31 mouse cellular contexts compared by ENCODE assay signal in genomic region chr11:6219967-6220366, GRCm38 (mm10). TPM values are rescaled to one million over a fixed set of nuclear protein-coding genes. Genes with fewer than 3 reads are reported as not detected.
DNase-seq lines count a peak whose midpoint lies in the region; ATAC-seq and TF ChIP-seq lines count a peak whose summit lies in the region.
"Had no signal": no experiment of that assay in that cellular context is flagged by ENCODE, and none has a peak within 500 bp of the region (broad histone marks: within the 10 kb centered on the region; RNA-seq: fewer than 3 reads in every experiment).

No protein-coding gene starts in this region.

- H3K27ac ChIP-seq in left cerebral cortex, adult 2 months = no peak overlapping the region
- H3K27ac ChIP-seq in intestine, embryonic 16.5 days (ENCODE audit: low read length) = no peak overlapping the region
- H3K27ac ChIP-seq: embryonic facial prominence, embryonic 10.5 days; embryonic facial prominence, embryonic 13.5 days; forebrain, embryonic 12.5 days; heart, embryonic 15.5 days; hindbrain, embryonic 10.5 days; hindbrain, embryonic 14.5 days had no signal

- no peaks in the 10 kb centered on the region for H3K9me3 ChIP-seq in intestine, embryonic 16.5 days (ENCODE audit: control insufficient read depth, low read length)
- H3K9me3 ChIP-seq: embryonic facial prominence, embryonic 10.5 days; embryonic facial prominence, embryonic 13.5 days; forebrain, embryonic 12.5 days; G1E; heart, embryonic 12.5 days; heart, embryonic 15.5 days; hindbrain, embryonic 10.5 days had no signal

- H3K4me2 ChIP-seq in intestine, embryonic 16.5 days (ENCODE audit: low read depth, low read length) = no peak overlapping the region
- H3K4me2 ChIP-seq: embryonic facial prominence, embryonic 13.5 days; forebrain, embryonic 12.5 days; heart, embryonic 12.5 days; heart, embryonic 15.5 days; hindbrain, embryonic 14.5 days had no signal

- no peak for TF ChIP-seq CTCF in left cerebral cortex, adult 2 months (IDR thresholded peaks at IDR 0.05)
- no peak for TF ChIP-seq CTCF in Patski (IDR thresholded peaks at IDR 0.05)

- H3K4me1 ChIP-seq in intestine, embryonic 16.5 days (ENCODE audit: control insufficient read depth, insufficient read depth, low read length) = no peaks in the 10 kb centered on the region
- H3K4me1 ChIP-seq: embryonic facial prominence, embryonic 10.5 days; embryonic facial prominence, embryonic 13.5 days; forebrain, embryonic 12.5 days; heart, embryonic 15.5 days; hindbrain, embryonic 10.5 days had no signal

- peaks cover 20% of the 10 kb centered on the region for H3K27me3 ChIP-seq in Patski
- H3K27me3 ChIP-seq in intestine, embryonic 16.5 days (replicated peaks; ENCODE audit: control insufficient read depth, insufficient read depth, low read length) = no peaks in the 10 kb centered on the region
- H3K27me3 ChIP-seq: embryonic facial prominence, embryonic 13.5 days had no signal

- POLR2A ChIA-PET in Patski (lab: Charles Lee) = no interaction called here

- ATAC-seq in frontal cortex, adult (ENCODE audit: low TSS enrichment) = peak; percentile 53
- peak; percentile 37 for ATAC-seq in Patski
- ATAC-seq in intestine, embryonic 16.5 days = no peak
- ATAC-seq: activated CD4-positive, CD25-positive, alpha-beta regulatory T cell, adult 4 months; forebrain, embryonic 16.5 days had no signal

- 89% methylated on average over 6 of the region's 6 CpGs for WGBS in intestine, embryonic 16.5 days

- CTCF ChIA-PET in Patski (lab: Charles Lee) = no interaction called here

- no peaks in the 10 kb centered on the region for H3K36me3 ChIP-seq in intestine, embryonic 16.5 days (ENCODE audit: control insufficient read depth, insufficient read depth, low read length)
- H3K36me3 ChIP-seq: embryonic facial prominence, embryonic 10.5 days; embryonic facial prominence, embryonic 13.5 days; forebrain, embryonic 12.5 days; G1E; heart, embryonic 12.5 days; heart, embryonic 15.5 days; hindbrain, embryonic 10.5 days had no signal

- no peak for DNase-seq in frontal cortex, postnatal 10 days (ENCODE audit: low spot score in 2 of 2)
- DNase-seq in left cerebral cortex, postnatal 4 days = peak; percentile 17
- no peak for DNase-seq in left cerebral cortex, adult 2 months (ENCODE audit: extremely low spot score in 1 of 2, low spot score in 2 of 2)
- DNase-seq in Patski (ENCODE audit: low read depth, low spot score) = no peak
- no peak for DNase-seq in layer of hippocampus, adult 11-12 months (ENCODE audit: low spot score)
- DNase-seq: adrenal gland, adult 8-10 months; adrenal gland, postnatal 25 days; B cell, adult 2 months; cerebellum, adult 18-20 months; cerebellum, adult 9-11 months; cerebellum, postnatal 36 days; embryo, embryonic 11 days; gastrocnemius, postnatal 25 days; heart, adult 18-20 months; heart, postnatal 10 days; heart, postnatal 36 days had no signal

- in situ Hi-C loops in Patski (cut with MboI; ENCODE audit: low pct_unique_long_range_greater_than_20kb) = no loop called here

- no peak overlapping the region for H3K9ac ChIP-seq in intestine, embryonic 16.5 days (ENCODE audit: low read depth, low read length)
- H3K9ac ChIP-seq: embryonic facial prominence, embryonic 13.5 days; forebrain, embryonic 12.5 days; heart, embryonic 12.5 days; heart, embryonic 15.5 days; hindbrain, embryonic 14.5 days had no signal

- H3K4me3 ChIP-seq in left cerebral cortex, adult 2 months = no peak overlapping the region
- no peak overlapping the region for H3K4me3 ChIP-seq in intestine, embryonic 16.5 days (ENCODE audit: low read length)
- H3K4me3 ChIP-seq: embryonic facial prominence, embryonic 10.5 days; embryonic facial prominence, embryonic 13.5 days; erythroblast, embryonic 14.5 days; forebrain, embryonic 12.5 days; heart, embryonic 12.5 days; heart, embryonic 15.5 days; hindbrain, embryonic 10.5 days had no signal

- intact Hi-C loops in left cerebral cortex, postnatal 4 days (cut with DNase I) = no loop called here
- intact Hi-C loops in left cerebral cortex, adult 2 months (cut with DNase I) = no loop called here

RNA-seq across cellular contexts. Expression of gene Npc1l1, which starts 10.0 kb away (rescaled TPM):
- under 1 TPM; 0.08 TPM for total RNA-seq in left cerebral cortex, postnatal 4 days (2021)
- 1 to 10 TPM in 1 of 2 experiments, under 1 TPM in 1; 0.77 to 1.0 TPM for total RNA-seq in left cerebral cortex, adult 2 months (2021)
- 0.24 TPM for polyA plus RNA-seq in Patski (2021)
- 26.5 and 43.4 TPM in 2 replicates for polyA plus RNA-seq in intestine, embryonic 16.5 days (2015; fragmentation: Nextera tagmentation; extraction: Ambion mirVana)
- total RNA-seq: adrenal gland, postnatal 25 days; heart, adult 18-20 months; heart, postnatal 10 days had no signal
- polyA plus RNA-seq: activated CD4-positive, CD25-positive, alpha-beta regulatory T cell, adult 4 months; embryonic facial prominence, embryonic 10.5 days; erythroblast, embryonic 14.5 days; forebrain, embryonic 12.5 days; G1E; heart, embryonic 12.5 days; heart, embryonic 15.5 days had no signal

RNA-seq across cellular contexts. Expression of gene Nudcd3, which starts 19.8 kb away (rescaled TPM):
- total RNA-seq in left cerebral cortex, postnatal 4 days (2021) = 100 to 1,000 TPM; 109 to 117 TPM
- total RNA-seq in left cerebral cortex, adult 2 months (2021) = 100 to 1,000 TPM; 120 to 125 TPM
- polyA plus RNA-seq in Patski (2021) = 48.9 TPM
- 28.4 and 33.3 TPM in 2 replicates for polyA plus RNA-seq in intestine, embryonic 16.5 days (2015; fragmentation: Nextera tagmentation; extraction: Ambion mirVana)

RNA-seq across cellular contexts. Expression of gene A730071L15Rik, which starts 20.1 kb away (rescaled TPM):
- under 1 TPM in 1 of 2 experiments, not detected in 1; 0.24 TPM for total RNA-seq in left cerebral cortex, postnatal 4 days (2021)
- under 1 TPM in 1 of 2 experiments, not detected in 1; 0.56 TPM for total RNA-seq in left cerebral cortex, adult 2 months (2021)
- polyA plus RNA-seq in Patski (2021) = 0.33 TPM
- polyA plus RNA-seq in intestine, embryonic 16.5 days (2015; fragmentation: Nextera tagmentation; extraction: Ambion mirVana) = 0.45 and 0.62 TPM in 2 replicates
- total RNA-seq: gastrocnemius, adult 8-10 months; heart, adult 18-20 months; heart, postnatal 36 days had no signal
- polyA plus RNA-seq: activated CD4-positive, CD25-positive, alpha-beta regulatory T cell, adult 4 months; erythroblast, embryonic 14.5 days; frontal cortex, adult 2 months; G1E; heart, embryonic 12.5 days had no signal

RNA-seq across cellular contexts. Expression of gene Ddx56, which starts 47.6 kb away (rescaled TPM):
- total RNA-seq in left cerebral cortex, postnatal 4 days (2021) = 10 to 100 TPM; 47.9 to 50.8 TPM
- total RNA-seq in left cerebral cortex, adult 2 months (2021) = 10 to 100 TPM; 48.1 to 50.2 TPM
- polyA plus RNA-seq in Patski (2021) = 51.4 TPM
- 100 and 110 TPM in 2 replicates for polyA plus RNA-seq in intestine, embryonic 16.5 days (2015; fragmentation: Nextera tagmentation; extraction: Ambion mirVana)

RNA-seq across cellular contexts. Expression of gene Tmed4, which starts 54.7 kb away (rescaled TPM):
- total RNA-seq in left cerebral cortex, postnatal 4 days (2021) = 10 to 100 TPM; 57.5 to 62.8 TPM
- total RNA-seq in left cerebral cortex, adult 2 months (2021) = 100 to 1,000 TPM in 1 of 2 experiments, 10 to 100 TPM in 1; 96.2 to 102 TPM
- polyA plus RNA-seq in Patski (2021) = 163 TPM
- 165 and 177 TPM in 2 replicates for polyA plus RNA-seq in intestine, embryonic 16.5 days (2015; fragmentation: Nextera tagmentation; extraction: Ambion mirVana)
